Mouse (Mus musculus): ENCODE results near the gene Ccdc155.

DNA sequence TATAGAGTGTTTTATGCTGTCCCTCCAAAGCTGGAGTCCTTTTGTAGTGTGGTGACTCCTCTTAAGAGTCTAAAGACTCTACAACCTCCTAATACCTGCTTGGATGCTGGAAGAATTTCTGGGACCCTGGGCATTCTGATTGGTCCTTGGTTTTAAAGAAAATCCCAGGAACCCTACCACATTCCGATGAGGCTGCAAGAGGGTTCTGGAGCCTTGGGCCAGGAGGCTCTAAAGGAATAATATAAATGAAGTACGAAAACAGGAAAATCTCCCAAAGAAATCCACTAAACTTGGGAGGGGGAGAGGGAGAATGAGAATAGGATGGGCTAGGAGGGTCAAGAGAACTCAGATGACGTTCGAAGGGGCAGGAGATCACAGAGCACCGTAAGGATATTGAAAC is 51.1 kb downstream of the Ccdc155 start:
- TF ChIP-seq CTCF (IDR thresholded peaks at IDR 0.05; ENCODE audit: low read depth, low read length) (no peak), TAL1 (conservative IDR thresholded peaks at IDR 0.05; ENCODE audit: low read depth, low read length) (no peak), GATA1 (IDR thresholded peaks at IDR 0.05; ENCODE audit: borderline replicate concordance, low read length) (no peak), POLR2AphosphoS5 (IDR thresholded peaks at IDR 0.05; ENCODE audit: insufficient replicate concordance, low read depth, low read length) (no peak), GATA2 (IDR thresholded peaks at IDR 0.05; ENCODE audit: borderline replicate concordance, low read depth, low read length) (no peak)
